Comparison of ENCODE assay signal across 11 mouse cellular contexts in the genomic region with DNA sequence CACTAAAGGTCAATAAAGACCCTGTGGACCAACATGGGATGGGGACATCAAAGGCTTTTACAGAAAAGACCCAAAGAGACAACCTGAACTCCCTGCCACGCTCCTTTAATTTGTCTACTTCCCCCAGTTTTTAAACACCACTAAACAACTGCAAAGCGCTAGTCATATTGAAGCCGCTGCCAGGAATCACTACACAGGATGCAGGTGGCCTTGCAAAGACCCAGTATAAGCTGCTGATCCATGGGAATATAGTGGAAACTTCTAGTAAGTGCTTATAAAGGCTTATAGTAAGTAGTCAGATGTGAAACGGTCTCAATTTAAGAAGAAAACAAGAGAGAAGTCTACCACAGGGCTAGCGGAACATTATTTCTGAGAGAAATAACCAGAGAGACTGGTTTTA. TPM values are rescaled to one million over a fixed set of nuclear protein-coding genes. Genes with fewer than 3 reads are reported as not detected.
DNase-seq lines count a peak whose midpoint lies in the region; ATAC-seq and TF ChIP-seq lines count a peak whose summit lies in the region.
"Had no signal": no experiment of that assay in that cellular context is flagged by ENCODE, and none has a peak within 500 bp of the region (broad histone marks: within the 10 kb centered on the region; RNA-seq: fewer than 3 reads in every experiment).

No protein-coding gene starts in this region.

- H3K27me3 ChIP-seq in heart, embryonic 11.5 days (ENCODE audit: control insufficient read depth, insufficient read depth, low read length), result no peaks in the 10 kb centered on the region
- no peaks in the 10 kb centered on the region for H3K27me3 ChIP-seq in embryonic facial prominence, embryonic 14.5 days (replicated peaks; ENCODE audit: control insufficient read depth, insufficient read depth, low read length)
- H3K27me3 ChIP-seq in limb, embryonic 13.5 days, result no peaks in the 10 kb centered on the region

- no peaks in the 10 kb centered on the region for H3K36me3 ChIP-seq in heart, embryonic 11.5 days (ENCODE audit: control insufficient read depth, insufficient read depth, low read length)
- no peaks in the 10 kb centered on the region for H3K36me3 ChIP-seq in embryonic facial prominence, embryonic 14.5 days (ENCODE audit: control insufficient read depth, insufficient read depth, low read length)
- no peaks in the 10 kb centered on the region for H3K36me3 ChIP-seq in limb, embryonic 13.5 days

- H3K9me3 ChIP-seq in heart, embryonic 11.5 days (replicated peaks; ENCODE audit: control insufficient read depth, low read length), result no peaks in the 10 kb centered on the region
- no peaks in the 10 kb centered on the region for H3K9me3 ChIP-seq in embryonic facial prominence, embryonic 14.5 days (ENCODE audit: control insufficient read depth, low read length)
- H3K9me3 ChIP-seq in limb, embryonic 13.5 days, result no peaks in the 10 kb centered on the region
- H3K9me3 ChIP-seq: megakaryocyte, embryonic 14.5 days had no signal

- intact Hi-C loops in heart, postnatal 25 days (cut with DNase I), result loop anchor here (5.0 kb wide), 2 partner anchors 123 to 177 kb away; no protein-coding TSS in a partner anchor

- H3K4me1 ChIP-seq in heart, embryonic 11.5 days (ENCODE audit: control insufficient read depth, insufficient read depth, low read length), result no peaks in the 10 kb centered on the region
- peaks cover 11% of the 10 kb centered on the region; the same call in 1 of the 2 replicates for H3K4me1 ChIP-seq in embryonic facial prominence, embryonic 14.5 days (ENCODE audit: control insufficient read depth, insufficient read depth, low read length)
- H3K4me1 ChIP-seq in limb, embryonic 13.5 days, result peaks cover 12% of the 10 kb centered on the region

- H3K4me2 ChIP-seq in heart, embryonic 11.5 days, result peak overlapping the region; percentile 91; the same call in 1 of the 2 replicates
- peak overlapping the region; percentile 83 for H3K4me2 ChIP-seq in embryonic facial prominence, embryonic 14.5 days (ENCODE audit: low read depth, low read length)
- peak overlapping the region; percentile 91 for H3K4me2 ChIP-seq in limb, embryonic 13.5 days (replicated peaks)

- H3K9ac ChIP-seq in heart, embryonic 11.5 days (ENCODE audit: low read depth, low read length), result no peak overlapping the region
- no peak overlapping the region for H3K9ac ChIP-seq in embryonic facial prominence, embryonic 14.5 days (ENCODE audit: low read depth, low read length)
- no peak overlapping the region for H3K9ac ChIP-seq in limb, embryonic 13.5 days

- no peak overlapping the region for H3K27ac ChIP-seq in heart, embryonic 11.5 days (ENCODE audit: low read depth, low read length)
- H3K27ac ChIP-seq in layer of hippocampus, adult 2 months, result no peak overlapping the region
- no peak overlapping the region for H3K27ac ChIP-seq in embryonic facial prominence, embryonic 14.5 days (replicated peaks; ENCODE audit: low read depth, low read length)
- peak overlapping the region; percentile 67; the same call in 1 of the 2 replicates for H3K27ac ChIP-seq in limb, embryonic 13.5 days

- WGBS in heart, embryonic 11.5 days (ENCODE audit: insufficient replicate concordance), result 74% methylated on average over 5 of the region's 5 CpGs
- WGBS in embryonic facial prominence, embryonic 14.5 days, result 60% methylated on average over 5 of the region's 5 CpGs
- 41% methylated on average over 5 of the region's 5 CpGs for WGBS in limb, embryonic 13.5 days

- TF ChIP-seq CTCF in layer of hippocampus, adult 2 months (conservative IDR thresholded peaks at IDR 0.05), result no peak

- H3K4me3 ChIP-seq in heart, embryonic 11.5 days (ENCODE audit: low read depth, low read length), result no peak overlapping the region
- peak overlapping the region; percentile 88 for H3K4me3 ChIP-seq in layer of hippocampus, adult 2 months
- H3K4me3 ChIP-seq in embryonic facial prominence, embryonic 14.5 days (ENCODE audit: low read depth, low read length), result no peak overlapping the region; the same call in 1 of the 2 replicates
- peak overlapping the region; percentile 68; the same call in 1 of the 2 replicates for H3K4me3 ChIP-seq in limb, embryonic 13.5 days

- no peak for ATAC-seq in heart, embryonic 11.5 days (replicated peaks; ENCODE audit: insufficient number of reproducible peaks, low FRiP score, low TSS enrichment)
- ATAC-seq in embryonic facial prominence, embryonic 14.5 days (ENCODE audit: low read depth), result no peak
- ATAC-seq in limb, embryonic 13.5 days (ENCODE audit: low FRiP score, low read depth), result peak; percentile 54; the same call in 1 of the 2 replicates
- ATAC-seq: CD4-positive, CD25-positive, alpha-beta regulatory T cell, adult 4 months had no signal

- DNase-seq in heart, postnatal 25 days (ENCODE audit: low spot score), result no peak
- no peak for DNase-seq in layer of hippocampus, adult 2 months (ENCODE audit: low spot score in 2 of 2)
- no peak for DNase-seq in layer of hippocampus, adult 11-12 months (ENCODE audit: low spot score)
- peak; percentile 50 for DNase-seq in embryonic facial prominence, embryonic 14.5 days (ENCODE audit: low spot score)
- DNase-seq in cerebellum, adult 9-11 months, result no peak
- DNase-seq in B cell, adult 2 months, result no peak
- DNase-seq: cerebellum, adult 8-10 months had no signal

RNA-seq across cellular contexts. Expression of a gene that starts 42.9 kb away (rescaled TPM):
- polyA plus RNA-seq in heart, embryonic 11.5 days (2014; fragmentation: Nextera tagmentation; extraction: Ambion mirVana), result 1.4 and 3.0 TPM in 2 replicates
- 10 to 100 TPM; 18.4 to 22.4 TPM for total RNA-seq in heart, postnatal 25 days (2021)
- total RNA-seq in layer of hippocampus, adult 2 months (2021), result 10 to 100 TPM; 18.1 to 24.8 TPM
- polyA plus RNA-seq in embryonic facial prominence, embryonic 14.5 days (2014; fragmentation: Nextera tagmentation; extraction: Ambion mirVana), result 13.3 and 13.6 TPM in 2 replicates
- 10.6 and 10.9 TPM in 2 replicates for polyA plus RNA-seq in limb, embryonic 13.5 days (2015; fragmentation: Nextera tagmentation; extraction: Ambion mirVana)
- polyA plus RNA-seq: CD4-positive, CD25-positive, alpha-beta regulatory T cell, adult 4 months had no signal

Comparison
In these comparisons a context has a peak if more than half of its experiments do, and no peak if none do; other contexts are left out.
1. H3K4me3 ChIP-seq: peak in layer of hippocampus, adult 2 months (single experiment) and limb, embryonic 13.5 days (single experiment); none in heart, embryonic 11.5 days (single experiment) and embryonic facial prominence, embryonic 14.5 days (single experiment).
2. Peak in every context shown above with its lines, with median percentiles within 50 percentile points of each other: H3K4me2 ChIP-seq.